Mouse (Mus musculus): ENCODE results near the gene Mipol1.
"Not testable (repeated sequence)": the region's sequence is repeated elsewhere in the genome, so short reads cannot be mapped to it uniquely, and the experiment has no call there.

Mipol1 gene

GRCm38 (mm10) chr12:57230192-57230706 is at the start of gene Mipol1, which contains the start of gene Prps1l3:
TSS of gene Mipol1 (plus strand) at chr12:57230427.
TSS of gene Prps1l3 (plus strand) at chr12:57230412.
- DNase-seq (ENCODE audit: low spot score), result peak; percentile 95

- DNase-seq (ENCODE audit: low spot score), result peak; percentile 34
These were observed 45.7 kb upstream of the Mipol1 start for GRCm38 (mm10) chr12:57184401-57185147.

GRCm38 (mm10) chr12:57185475-57185874 is 44.8 kb upstream of the Mipol1 start:
- DNase-seq (ENCODE audit: low spot score), result peak; percentile 34

GRCm38 (mm10) chr12:57186126-57186525 is 44.1 kb upstream of the Mipol1 start:
- DNase-seq (ENCODE audit: low spot score), result no peak

GRCm38 (mm10) chr12:57187032-57187431 is 43.2 kb upstream of the Mipol1 start:
- DNase-seq (ENCODE audit: low spot score), result no peak

GRCm38 (mm10) chr12:57194609-57195008 is 35.6 kb upstream of the Mipol1 start:
- peak; percentile 22 for DNase-seq (ENCODE audit: low spot score)

GRCm38 (mm10) chr12:57196286-57196607 is 34.0 kb upstream of the Mipol1 start:
- no peak for DNase-seq (ENCODE audit: low spot score)

GRCm38 (mm10) chr12:57196608-57197362 is 33.4 kb upstream of the Mipol1 start:
- no peak for DNase-seq (ENCODE audit: low spot score)

- DNase-seq (ENCODE audit: low spot score), result no peak
These were observed 32.7 kb upstream of the Mipol1 start, which contains the start of gene Slc25a21 for GRCm38 (mm10) chr12:57197363-57198026. TSS of gene Slc25a21 (minus strand) at chr12:57197472.

- DNase-seq (ENCODE audit: low spot score), result no peak
These were observed 32.0 kb upstream of the Mipol1 start for GRCm38 (mm10) chr12:57198269-57198668.

- DNase-seq (ENCODE audit: low spot score), result no peak
These were observed 30.8 kb upstream of the Mipol1 start for GRCm38 (mm10) chr12:57199427-57199826.

- DNase-seq (ENCODE audit: low spot score), result no peak
These were observed 28.3 kb upstream of the Mipol1 start for GRCm38 (mm10) chr12:57201901-57202300.

GRCm38 (mm10) chr12:57204276-57204851 is 25.9 kb upstream of the Mipol1 start:
- no peak for DNase-seq (ENCODE audit: low spot score)

- DNase-seq (ENCODE audit: low spot score), result no peak
These were observed 18.6 kb upstream of the Mipol1 start for GRCm38 (mm10) chr12:57211353-57212311.

- not testable (repeated sequence) for DNase-seq (ENCODE audit: low spot score)
These were observed 17.8 kb upstream of the Mipol1 start for GRCm38 (mm10) chr12:57212463-57212862.

GRCm38 (mm10) chr12:57226411-57226810 is 3.8 kb upstream of the Mipol1 start:
- no peak for DNase-seq (ENCODE audit: low spot score)

GRCm38 (mm10) chr12:57227776-57228175 is 2.5 kb upstream of the Mipol1 start:
- no peak for DNase-seq (ENCODE audit: low spot score)

- no peak for DNase-seq (ENCODE audit: low spot score)
These were observed 524 bp upstream of the Mipol1 start for GRCm38 (mm10) chr12:57229703-57230102.

GRCm38 (mm10) chr12:57231085-57231875 is 1.1 kb downstream of the Mipol1 start:
- peak; percentile 55 for DNase-seq (ENCODE audit: low spot score)

- no peak for DNase-seq (ENCODE audit: low spot score)
These were observed 3.2 kb downstream of the Mipol1 start for GRCm38 (mm10) chr12:57233386-57233785.
